28 mouse cellular contexts compared by ENCODE assay signal in the genomic region with DNA sequence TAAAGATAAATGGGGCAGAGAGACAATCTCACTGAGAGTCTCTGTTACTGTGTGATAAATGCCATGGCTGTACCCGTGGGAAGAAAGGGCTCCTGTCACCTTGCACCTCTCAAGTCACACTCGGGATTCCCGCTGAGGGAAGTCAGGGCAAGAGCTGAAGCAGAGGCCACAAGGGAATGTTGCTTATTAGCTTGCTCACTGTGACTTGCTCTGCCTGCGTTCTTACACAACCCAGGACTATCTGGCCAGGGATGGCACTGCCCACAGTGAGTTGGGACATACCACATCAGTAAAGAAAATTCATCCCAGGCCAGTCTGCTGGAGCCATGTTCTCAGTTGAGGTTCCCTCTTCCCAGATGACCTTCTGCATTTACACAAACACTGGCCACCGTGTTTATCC. TPM values are rescaled to one million over a fixed set of nuclear protein-coding genes. Genes with fewer than 3 reads are reported as not detected.
DNase-seq lines count a peak whose midpoint lies in the region; ATAC-seq lines count a peak whose summit lies in the region.
"Had no signal": no experiment of that assay in that cellular context is flagged by ENCODE, and none has a peak within 500 bp of the region (broad histone marks: within the 10 kb centered on the region; RNA-seq: fewer than 3 reads in every experiment).

No protein-coding gene starts in this region.

- ATAC-seq in megakaryocyte, adult 5-6 weeks (ENCODE audit: poor library complexity, severe bottlenecking) = no peak
- ATAC-seq: forebrain, embryonic 14.5 days; forebrain, postnatal 0 days; hindbrain, postnatal 0 days; inflammation-experienced regulatory T-cells, adult 6 months; intestine, embryonic 16.5 days; Patski had no signal

- no peaks in the 10 kb centered on the region for H3K27me3 ChIP-seq in megakaryocyte, embryonic 14.5 days (replicated peaks)
- H3K27me3 ChIP-seq: CH12.LX; embryonic facial prominence, embryonic 12.5 days; embryonic facial prominence, embryonic 15.5 days; heart, embryonic 13.5 days; Patski had no signal

- DNase-seq in adrenal gland, adult 2 months = peak; percentile 38
- no peak for DNase-seq in adrenal gland, postnatal 25 days
- peak; percentile 20 for DNase-seq in adrenal gland, postnatal 10 days
- no peak for DNase-seq in cerebellum, adult 11-12 months
- DNase-seq: B cell, adult 2 months; cerebellum, adult 2 months; cerebellum, adult 9-11 months; cerebellum, postnatal 25 days; forebrain, postnatal 0 days; gastrocnemius, adult 2 months; gastrocnemius, postnatal 14 days; heart, adult 2 months; heart, postnatal 14 days; heart, postnatal 4 days; kidney, adult 18-20 months had no signal

- H3K4me1 ChIP-seq in megakaryocyte, embryonic 14.5 days = peaks cover 11% of the 10 kb centered on the region
- H3K4me1 ChIP-seq: embryonic facial prominence, embryonic 12.5 days; embryonic facial prominence, embryonic 15.5 days; heart, embryonic 10.5 days; heart, embryonic 13.5 days had no signal

- H3K9me3 ChIP-seq in megakaryocyte, embryonic 14.5 days = no peaks in the 10 kb centered on the region
- H3K9me3 ChIP-seq: embryonic facial prominence, embryonic 12.5 days; embryonic facial prominence, embryonic 15.5 days; G1E; heart, embryonic 10.5 days; heart, embryonic 13.5 days had no signal

- H3K4me3 ChIP-seq in megakaryocyte, embryonic 14.5 days (replicated peaks) = peak overlapping the region; percentile 28
- H3K4me3 ChIP-seq: embryonic facial prominence, embryonic 12.5 days; embryonic facial prominence, embryonic 15.5 days; gastrocnemius, adult 2 months; heart, adult 2 months; heart, embryonic 10.5 days; heart, embryonic 13.5 days had no signal

- H3K36me3 ChIP-seq in megakaryocyte, embryonic 14.5 days (replicated peaks; ENCODE audit: low read length) = peaks cover 93% of the 10 kb centered on the region

RNA-seq across cellular contexts. Expression of a gene that starts 29.5 kb away (rescaled TPM):
- 10 to 100 TPM; 35.3 to 41.6 TPM for total RNA-seq in adrenal gland, adult 2 months (2021)
- 8.7 and 11.0 TPM in 2 replicates for polyA plus RNA-seq in adrenal gland, adult 2 months (2012; rRNA removed)
- 52.0 and 62.4 TPM in 2 replicates for total RNA-seq in adrenal gland, postnatal 25 days (2021)
- polyA plus RNA-seq in megakaryocyte, embryonic 14.5 days (2012; ENCODE audit: insufficient read depth, low replicate concordance) = 1.8 and 5.1 TPM in 2 replicates
- total RNA-seq in megakaryocyte, adult 5-6 weeks (2015) = 24.9 and 30.9 TPM in 2 replicates
- total RNA-seq in megakaryocyte, adult 5-6 weeks (2017) = 24.2 and 27.9 TPM in 2 replicates
- 10 to 100 TPM; 37.6 to 45.6 TPM for total RNA-seq in adrenal gland, postnatal 10 days (2021)

Comparison
In these comparisons a context has a peak if more than half of its experiments do, and no peak if none do; other contexts are left out.
1. DNase-seq: peak in adrenal gland, adult 2 months (single experiment) and adrenal gland, postnatal 10 days (single experiment); none in adrenal gland, postnatal 25 days (single experiment) and cerebellum, adult 11-12 months (single experiment).